Mouse (Mus musculus): ENCODE measurements around the gene Uchl1.

Gene Uchl1

GRCm38 (mm10) chr5:66675983-66676382 is at the start of gene Uchl1:
Uchl1 (plus strand) TSS chr5:66676091.
- peak; percentile 95 to 97 for DNase-seq (ENCODE audit: low spot score in 2 of 2)

- no peak for DNase-seq (ENCODE audit: low spot score in 2 of 2)
Measured at GRCm38 (mm10) chr5:66627805-66628204, 48.1 kb upstream of the Uchl1 start.

GRCm38 (mm10) chr5:66635459-66636079 is 40.3 kb upstream of the Uchl1 start:
- no peak for DNase-seq (ENCODE audit: low spot score in 2 of 2)

GRCm38 (mm10) chr5:66642156-66642555 is 33.7 kb upstream of the Uchl1 start:
- no peak for DNase-seq (ENCODE audit: low spot score in 2 of 2)

GRCm38 (mm10) chr5:66643260-66643659 is 32.6 kb upstream of the Uchl1 start:
- DNase-seq (ENCODE audit: low spot score in 2 of 2): no peak

- no peak for DNase-seq (ENCODE audit: low spot score in 2 of 2)
Measured at GRCm38 (mm10) chr5:66647504-66647903, 28.4 kb upstream of the Uchl1 start.

- no peak for DNase-seq (ENCODE audit: low spot score in 2 of 2)
Measured at GRCm38 (mm10) chr5:66654220-66654619, 21.7 kb upstream of the Uchl1 start.

- DNase-seq (ENCODE audit: low spot score in 2 of 2): peak; percentile 44 to 65
Measured at GRCm38 (mm10) chr5:66675189-66675890, 551 bp upstream of the Uchl1 start.

- DNase-seq (ENCODE audit: low spot score in 2 of 2): peak; percentile 70 to 80
Measured at GRCm38 (mm10) chr5:66676457-66677117, 696 bp downstream of the Uchl1 start.

GRCm38 (mm10) chr5:66677411-66678345 is 1.8 kb downstream of the Uchl1 start:
- peak; percentile 42 to 56 for DNase-seq (ENCODE audit: low spot score in 2 of 2)

- DNase-seq (ENCODE audit: low spot score in 2 of 2): peak; percentile 77 to 81
Measured at GRCm38 (mm10) chr5:66679222-66679621, 3.3 kb downstream of the Uchl1 start.

- DNase-seq (ENCODE audit: low spot score in 2 of 2): no peak
Measured at GRCm38 (mm10) chr5:66685930-66686329, 10.0 kb downstream of the Uchl1 start.

GRCm38 (mm10) chr5:66686863-66687262 is 11.0 kb downstream of the Uchl1 start:
- no peak for DNase-seq (ENCODE audit: low spot score in 2 of 2)

- peak in 1 of 2 experiments; percentile 52 for DNase-seq (ENCODE audit: low spot score in 2 of 2)
Measured at GRCm38 (mm10) chr5:66687737-66688136, 11.8 kb downstream of the Uchl1 start.

- DNase-seq (ENCODE audit: low spot score in 2 of 2): no peak
Measured at GRCm38 (mm10) chr5:66688286-66688685, 12.4 kb downstream of the Uchl1 start.

- DNase-seq (ENCODE audit: low spot score in 2 of 2): no peak
Measured at GRCm38 (mm10) chr5:66689796-66690195, 13.9 kb downstream of the Uchl1 start.

GRCm38 (mm10) chr5:66693231-66693630 is 17.3 kb downstream of the Uchl1 start:
- DNase-seq (ENCODE audit: low spot score in 2 of 2): no peak

GRCm38 (mm10) chr5:66697119-66697518 is 21.2 kb downstream of the Uchl1 start:
- peak in 1 of 2 experiments; percentile 78 for DNase-seq (ENCODE audit: low spot score in 2 of 2)

- no peak for DNase-seq (ENCODE audit: low spot score in 2 of 2)
Measured at GRCm38 (mm10) chr5:66699911-66700310, 24.0 kb downstream of the Uchl1 start.

- no peak for DNase-seq (ENCODE audit: low spot score in 2 of 2)
Measured at GRCm38 (mm10) chr5:66701951-66702350, 26.1 kb downstream of the Uchl1 start.

GRCm38 (mm10) chr5:66703317-66704004 is 27.6 kb downstream of the Uchl1 start:
- DNase-seq (ENCODE audit: low spot score in 2 of 2): no peak
